Comparison of ENCODE assay signal across 9 mouse cellular contexts in genomic region chr6:51399113-51399518, GRCm38 (mm10). TPM values are rescaled to one million over a fixed set of nuclear protein-coding genes. Genes with fewer than 3 reads are reported as not detected.
DNase-seq lines count a peak whose midpoint lies in the region; ATAC-seq and TF ChIP-seq lines count a peak whose summit lies in the region.
"Had no signal": no experiment of that assay in that cellular context is flagged by ENCODE, and none has a peak within 500 bp of the region (broad histone marks: within the 10 kb centered on the region; RNA-seq: fewer than 3 reads in every experiment).

No protein-coding gene starts in this region.

- no peaks in the 10 kb centered on the region for H3K36me3 ChIP-seq in forebrain, embryonic 10.5 days (replicated peaks)
- H3K36me3 ChIP-seq in forebrain, embryonic 14.5 days (ENCODE audit: control insufficient read depth, insufficient read depth, low read length) = no peaks in the 10 kb centered on the region
- H3K36me3 ChIP-seq in lung, embryonic 14.5 days (ENCODE audit: insufficient read depth) = no peaks in the 10 kb centered on the region

- peak overlapping the region; percentile 81 for H3K27ac ChIP-seq in forebrain, embryonic 10.5 days
- no peak overlapping the region for H3K27ac ChIP-seq in forebrain, embryonic 14.5 days (ENCODE audit: low read depth, low read length)
- H3K27ac ChIP-seq in lung, embryonic 14.5 days (ENCODE audit: low read depth) = no peak overlapping the region

- no peaks in the 10 kb centered on the region for H3K9me3 ChIP-seq in forebrain, embryonic 10.5 days
- H3K9me3 ChIP-seq in forebrain, embryonic 14.5 days (replicated peaks; ENCODE audit: control insufficient read depth, low read length) = no peaks in the 10 kb centered on the region
- H3K9me3 ChIP-seq in lung, embryonic 14.5 days (ENCODE audit: low read depth, low read length) = no peaks in the 10 kb centered on the region

- WGBS in forebrain, embryonic 10.5 days = 22% methylated on average over 6 of the region's 6 CpGs
- 23% methylated on average over 6 of the region's 6 CpGs for WGBS in forebrain, embryonic 14.5 days
- WGBS in lung, embryonic 14.5 days = 19% methylated on average over 6 of the region's 6 CpGs

- ATAC-seq in forebrain, embryonic 14.5 days = no peak
- ATAC-seq in lung, embryonic 14.5 days (ENCODE audit: insufficient read depth) = peak; percentile 75

- no peak overlapping the region for H3K4me3 ChIP-seq in forebrain, embryonic 10.5 days
- H3K4me3 ChIP-seq in forebrain, embryonic 14.5 days (ENCODE audit: low read depth, low read length) = no peak overlapping the region
- H3K4me3 ChIP-seq in lung, embryonic 14.5 days (ENCODE audit: low read depth, low read length) = no peak overlapping the region
- H3K4me3 ChIP-seq: erythroblast, embryonic 14.5 days had no signal

- H3K27me3 ChIP-seq in forebrain, embryonic 10.5 days (ENCODE audit: poor library complexity, severe bottlenecking) = no peaks in the 10 kb centered on the region
- H3K27me3 ChIP-seq in forebrain, embryonic 14.5 days (replicated peaks; ENCODE audit: control insufficient read depth, insufficient read depth, low read length) = no peaks in the 10 kb centered on the region
- no peaks in the 10 kb centered on the region for H3K27me3 ChIP-seq in lung, embryonic 14.5 days (ENCODE audit: insufficient read depth, low read length)

- no peak overlapping the region for H3K9ac ChIP-seq in forebrain, embryonic 14.5 days (ENCODE audit: low read length)
- H3K9ac ChIP-seq in lung, embryonic 14.5 days = no peak overlapping the region

- H3K4me2 ChIP-seq in forebrain, embryonic 14.5 days (ENCODE audit: low read length) = no peak overlapping the region
- H3K4me2 ChIP-seq in lung, embryonic 14.5 days = peak overlapping the region; percentile 21; the same call in 1 of the 2 replicates

- peaks cover 21% of the 10 kb centered on the region for H3K4me1 ChIP-seq in forebrain, embryonic 10.5 days
- peaks cover 3% of the 10 kb centered on the region; the same call in 1 of the 2 replicates for H3K4me1 ChIP-seq in forebrain, embryonic 14.5 days (ENCODE audit: control insufficient read depth, insufficient read depth, low read length)
- H3K4me1 ChIP-seq in lung, embryonic 14.5 days (ENCODE audit: insufficient read depth) = peaks cover 11% of the 10 kb centered on the region

- DNase-seq in forebrain, embryonic 10.5 days (ENCODE audit: extremely low spot score, low spot score) = peak; percentile 41
- DNase-seq in forebrain, embryonic 14.5 days (ENCODE audit: low spot score) = no peak
- peak; percentile 45 for DNase-seq in fibroblast of lung, adult 2 months (ENCODE audit: low read depth)
- peak; percentile 15 for DNase-seq in kidney, adult 11 months
- DNase-seq in lung, embryonic 14.5 days = peak; percentile 81
- peak; percentile 55 to 68 for DNase-seq in urinary bladder, postnatal 36 days (ENCODE audit: low spot score in 2 of 2)
- no peak for DNase-seq in right cerebral cortex, postnatal 25 days
- no peak for DNase-seq in adrenal gland, adult 8-10 months

- TF ChIP-seq CTCF in lung, embryonic 14.5 days (IDR thresholded peaks at IDR 0.05; ENCODE audit: low read depth) = no peak

RNA-seq across cellular contexts. Expression of gene Nfe2l3, which starts 33.4 kb away (rescaled TPM):
- 0.48 and 0.89 TPM in 2 replicates for polyA plus RNA-seq in forebrain, embryonic 10.5 days (2016; fragmentation: Nextera tagmentation; extraction: Ambion mirVana)
- 10.8 and 14.3 TPM in 2 replicates for polyA plus RNA-seq in forebrain, embryonic 14.5 days (2014; fragmentation: Nextera tagmentation; extraction: Ambion mirVana)
- 2.8 and 3.1 TPM in 2 replicates for polyA plus RNA-seq in lung, embryonic 14.5 days (2014; fragmentation: Nextera tagmentation; extraction: Ambion mirVana)
- not detected for total RNA-seq in adrenal gland, adult 8-10 months (2022)
- polyA plus RNA-seq: erythroblast, embryonic 14.5 days had no signal

Comparison
In these comparisons a context has a peak if more than half of its experiments do, and no peak if none do; other contexts are left out.
1. DNase-seq: peak in forebrain, embryonic 10.5 days (single experiment), fibroblast of lung, adult 2 months (single experiment), kidney, adult 11 months (single experiment), lung, embryonic 14.5 days (single experiment) and urinary bladder, postnatal 36 days (2 of 2); none in forebrain, embryonic 14.5 days (single experiment), right cerebral cortex, postnatal 25 days (single experiment) and adrenal gland, adult 8-10 months (single experiment).